Mouse (Mus musculus) embryonic fibroblast, embryonic 13.5 days (primary cell): ENCODE data around the gene Itga4.

Experiments
- CTCF ChIP-seq: IDR thresholded peaks from 2 replicates; pipeline ENCODE4 v1.5.1; 2011; ENCODE audit warnings: mild to moderate bottlenecking, control low read depth, low read length, moderate library complexity, borderline replicate concordance; ENCODE audit not compliant: insufficient read depth
- POLR2A ChIP-seq: IDR thresholded peaks from 2 replicates; pipeline ENCODE4 v1.6.1; 2011; ENCODE audit warnings: low read depth, mild to moderate bottlenecking, control low read depth, low read length, moderate library complexity

DNA sequence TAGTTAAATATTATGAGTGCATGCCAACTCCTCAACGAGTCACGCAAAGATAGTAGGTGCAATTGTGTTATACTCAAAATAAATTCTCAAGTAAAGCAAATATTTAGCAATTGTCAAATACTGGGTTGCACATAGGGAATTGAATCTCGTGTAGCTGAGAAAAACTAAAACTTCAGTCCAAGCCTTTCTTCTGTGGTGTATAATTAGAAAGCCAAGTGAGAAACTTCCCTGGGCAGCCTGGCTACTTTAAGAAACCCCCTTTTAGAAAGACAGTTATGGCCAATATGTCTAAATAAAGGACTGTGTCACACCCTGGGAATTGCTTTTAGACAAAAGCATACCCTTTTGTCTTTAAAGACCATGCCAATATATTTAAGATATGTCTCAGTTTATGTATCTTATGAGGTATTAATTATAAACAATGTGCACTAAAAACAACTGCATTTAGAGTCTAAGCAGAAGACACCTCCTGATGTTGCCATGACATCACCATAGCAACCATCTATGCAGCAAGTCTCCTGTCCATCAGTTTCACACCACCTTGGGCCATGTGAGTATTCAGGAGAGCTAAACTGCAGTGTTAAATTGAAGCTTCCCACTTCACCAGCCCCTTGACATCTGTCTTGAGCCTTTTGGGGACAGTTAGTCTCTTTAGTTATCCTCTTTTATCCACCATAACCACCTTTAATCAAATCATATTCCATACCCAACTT, 30.4 kb upstream of the Itga4 start:
- TF ChIP-seq POLR2A (no peak), CTCF (no peak)
